Mouse (Mus musculus) embryonic facial prominence, embryonic 13.5 days (tissue): Measurements from ENCODE around the gene Cyp2d11. TPM values are rescaled to one million over a fixed set of nuclear protein-coding genes. Genes with fewer than 3 reads are reported as not detected.

Experiments used
- ATAC-seq: fragments of 200-750 bp; cut with Nextera tagmentation; 2 replicates; pipeline ENCODE4 v1.8.0; 2017; ENCODE audit warnings: low read depth; ENCODE audit not compliant: insufficient number of reproducible peaks, insufficient read depth, low FRiP score, low TSS enrichment
- H3K27ac ChIP-seq: fragments of 300-500 bp; sonication (generic); 2 replicates; pipeline ENCODE4 v1.5.1; 2015; ENCODE audit warnings: moderate library complexity, mild to moderate bottlenecking, inconsistent platforms
- H3K27me3 ChIP-seq: fragments of 300-500 bp; sonication (generic); 2 replicates; pipeline ENCODE4 v1.6.1; 2015; ENCODE audit warnings: mild to moderate bottlenecking, inconsistent platforms
- H3K36me3 ChIP-seq: fragments of 300-500 bp; sonication (generic); 2 replicates; pipeline ENCODE4 v1.6.1; 2015; ENCODE audit warnings: mild to moderate bottlenecking, inconsistent platforms
- H3K4me1 ChIP-seq: fragments of 300-500 bp; sonication (generic); 2 replicates; pipeline ENCODE4 v1.6.1; 2015; ENCODE audit warnings: inconsistent platforms
- H3K4me2 ChIP-seq: fragments of 300-500 bp; sonication (generic); 2 replicates; pipeline ENCODE4 v1.6.1; 2015; ENCODE audit warnings: moderate library complexity, mild to moderate bottlenecking, inconsistent platforms
- H3K4me3 ChIP-seq: fragments of 300-500 bp; sonication (generic); 2 replicates; pipeline ENCODE4 v1.5.1; 2015; ENCODE audit warnings: mild to moderate bottlenecking, inconsistent platforms
- H3K9ac ChIP-seq: fragments of 300-500 bp; sonication (generic); 2 replicates; pipeline ENCODE4 v1.6.1; 2015; ENCODE audit warnings: mild to moderate bottlenecking, inconsistent platforms
- H3K9me3 ChIP-seq: fragments of 300-500 bp; sonication (generic); 2 replicates; pipeline ENCODE4 v1.6.1; 2016; ENCODE audit warnings: inconsistent platforms
- WGBS: fragments of 180-500 bp; shearing (Covaris S2); methylation state at CpG from one replicate; pipeline ENCODE4 v1.1.7; 2015; ENCODE audit warnings: mixed read lengths; 5-methylcytosine and 5-hydroxymethylcytosine counted together
- polyA plus RNA-seq: library from polyadenylated mRNA; unstranded; fragments of >200 nt; fragmentation: Nextera tagmentation; extraction: Ambion mirVana; gene quantifications from 2 replicates; pipeline ENCODE4 v1.2.1, GENCODE M21; 2015

The Cyp2d11 gene
- polyA plus RNA-seq, 1 experiment from 2014 or later, result not detected

- H3K9me3 ChIP-seq, result no peaks in the 10 kb centered on the region
- H3K27me3 ChIP-seq, result no peaks in the 10 kb centered on the region
- H3K36me3 ChIP-seq, result peaks cover 35% of the 10 kb centered on the region
- no peak overlapping the region for H3K9ac ChIP-seq
- H3K4me2 ChIP-seq, result no peak overlapping the region
- H3K4me1 ChIP-seq, result peaks cover 31% of the 10 kb centered on the region
- H3K4me3 ChIP-seq, result no peak overlapping the region
- H3K27ac ChIP-seq, result no peak overlapping the region
- no peak for ATAC-seq
- WGBS, result 92% methylated on average over 2 of the region's 2 CpGs
Measured at GRCm38 (mm10) chr15:82348999-82349341, 44.9 kb downstream of the Cyp2d11 start.

GRCm38 (mm10) chr15:82348258-82348998 is 45.4 kb downstream of the Cyp2d11 start:
- no peak overlapping the region for H3K27ac ChIP-seq
- WGBS, result 86% methylated on average over 8 of the region's 8 CpGs
- no peaks in the 10 kb centered on the region for H3K9me3 ChIP-seq
- ATAC-seq, result no peak
- H3K27me3 ChIP-seq, result no peaks in the 10 kb centered on the region
- H3K9ac ChIP-seq, result no peak overlapping the region
- peaks cover 40% of the 10 kb centered on the region for H3K36me3 ChIP-seq
- H3K4me3 ChIP-seq, result no peak overlapping the region
- H3K4me2 ChIP-seq, result no peak overlapping the region
- H3K4me1 ChIP-seq, result peaks cover 31% of the 10 kb centered on the region

- Histone ChIP-seq H3K9me3 (no peaks in the 10 kb centered on the region), H3K4me1 (peaks cover 25% of the 10 kb centered on the region), H3K4me2 (0 out of 2 replicates have a peak overlapping the region, but pooled peaks have one; percentile 82), H3K4me3 (no peak overlapping the region), H3K9ac (no peak overlapping the region), H3K36me3 (peaks cover 45% of the 10 kb centered on the region), H3K27ac (no peak overlapping the region), H3K27me3 (no peaks in the 10 kb centered on the region)
- ATAC-seq, result no peak
- 93% methylated on average over 12 of the region's 12 CpGs for WGBS
Measured at GRCm38 (mm10) chr15:82347852-82348251, 46.0 kb downstream of the Cyp2d11 start.

GRCm38 (mm10) chr15:82347303-82347676 is 46.5 kb downstream of the Cyp2d11 start:
- ATAC-seq, result no peak
- H3K4me2 ChIP-seq, result peak overlapping the region; percentile 82
- 0 out of 2 replicates have a peak overlapping the region, but pooled peaks have one; percentile 22 for H3K27ac ChIP-seq
- peaks cover 20% of the 10 kb centered on the region for H3K4me1 ChIP-seq
- WGBS, result 87% methylated on average over 4 of the region's 4 CpGs
- H3K9ac ChIP-seq, result peak overlapping the region; percentile 79
- peak overlapping the region; percentile 67 for H3K4me3 ChIP-seq
- H3K9me3 ChIP-seq, result no peaks in the 10 kb centered on the region
- H3K36me3 ChIP-seq, result peaks cover 45% of the 10 kb centered on the region
- no peaks in the 10 kb centered on the region for H3K27me3 ChIP-seq

GRCm38 (mm10) chr15:82346580-82347302 is 47.1 kb downstream of the Cyp2d11 start:
- Histone ChIP-seq H3K36me3 (peaks cover 45% of the 10 kb centered on the region), H3K4me3 (peak overlapping the region; percentile 67), H3K27me3 (no peaks in the 10 kb centered on the region), H3K9me3 (no peaks in the 10 kb centered on the region), H3K9ac (peak overlapping the region; percentile 79), H3K4me1 (peaks cover 21% of the 10 kb centered on the region), H3K27ac (peak overlapping the region; percentile 86; the same call in 1 of the 2 replicates), H3K4me2 (peak overlapping the region; percentile 82)
- no peak for ATAC-seq
- WGBS, result 64% methylated on average over 14 of the region's 14 CpGs

- Histone ChIP-seq H3K4me2 (peak overlapping the region; percentile 82), H3K9ac (peak overlapping the region; percentile 79), H3K4me3 (peak overlapping the region; percentile 67), H3K4me1 (peaks cover 28% of the 10 kb centered on the region), H3K27ac (peak overlapping the region; percentile 86), H3K9me3 (no peaks in the 10 kb centered on the region), H3K27me3 (no peaks in the 10 kb centered on the region), H3K36me3 (peaks cover 43% of the 10 kb centered on the region)
- under 1% methylated on average over 51 of the region's 51 CpGs for WGBS
- ATAC-seq, result peak; percentile 94
Measured at GRCm38 (mm10) chr15:82345820-82346470, 47.9 kb downstream of the Cyp2d11 start.

GRCm38 (mm10) chr15:82344971-82345370 is 48.9 kb downstream of the Cyp2d11 start:
- no peak overlapping the region for H3K9ac ChIP-seq
- WGBS, result 91% methylated on average over 6 of the region's 6 CpGs
- no peak overlapping the region for H3K27ac ChIP-seq
- no peak for ATAC-seq
- H3K9me3 ChIP-seq, result no peaks in the 10 kb centered on the region
- peaks cover 36% of the 10 kb centered on the region for H3K4me1 ChIP-seq
- no peak overlapping the region for H3K4me3 ChIP-seq
- H3K36me3 ChIP-seq, result peaks cover 33% of the 10 kb centered on the region
- no peaks in the 10 kb centered on the region for H3K27me3 ChIP-seq
- H3K4me2 ChIP-seq, result no peak overlapping the region

- Histone ChIP-seq H3K9ac (no peak overlapping the region), H3K4me2 (no peak overlapping the region), H3K9me3 (no peaks in the 10 kb centered on the region), H3K27me3 (no peaks in the 10 kb centered on the region), H3K36me3 (peaks cover 20% of the 10 kb centered on the region), H3K4me3 (no peak overlapping the region), H3K4me1 (peaks cover 39% of the 10 kb centered on the region), H3K27ac (no peak overlapping the region)
- 90% methylated on average over 27 of the region's 27 CpGs for WGBS
- no peak for ATAC-seq
Measured at GRCm38 (mm10) chr15:82343368-82344287, 50.2 kb downstream of the Cyp2d11 start.

GRCm38 (mm10) chr15:82342543-82342935 is 51.3 kb downstream of the Cyp2d11 start:
- Histone ChIP-seq H3K27ac (peak overlapping the region; percentile 78; the same call in 1 of the 2 replicates), H3K9me3 (no peaks in the 10 kb centered on the region), H3K27me3 (no peaks in the 10 kb centered on the region), H3K4me2 (no peak overlapping the region), H3K4me1 (peaks cover 43% of the 10 kb centered on the region), H3K9ac (0 out of 2 replicates have a peak overlapping the region, but pooled peaks have one; percentile 88), H3K4me3 (0 out of 2 replicates have a peak overlapping the region, but pooled peaks have one; percentile 59), H3K36me3 (peaks cover 9% of the 10 kb centered on the region; the same call in 1 of the 2 replicates)
- ATAC-seq, result no peak
- WGBS, result 78% methylated on average over 5 of the region's 5 CpGs

- Histone ChIP-seq H3K27ac (peak overlapping the region; percentile 78), H3K9me3 (no peaks in the 10 kb centered on the region), H3K4me2 (peak overlapping the region; percentile 79), H3K4me1 (peaks cover 43% of the 10 kb centered on the region), H3K27me3 (no peaks in the 10 kb centered on the region), H3K36me3 (peaks cover 11% of the 10 kb centered on the region; the same call in 1 of the 2 replicates), H3K9ac (peak overlapping the region; percentile 88), H3K4me3 (peak overlapping the region; percentile 59)
- ATAC-seq, result no peak
- WGBS, result 62% methylated on average over 15 of the region's 15 CpGs
Measured at GRCm38 (mm10) chr15:82341675-82342542, 51.9 kb downstream of the Cyp2d11 start.
